Mouse (Mus musculus) spleen, postnatal 4 days (tissue): ENCODE measurements around the gene Wsb1.
A peak's percentile ranks its signal among the peaks of the same experiment; 100 is the strongest.
"Not testable (repeated sequence)": the region's sequence is repeated elsewhere in the genome, so short reads cannot be mapped to it uniquely, and the experiment has no call there.

Source experiments
- DNase-seq, 2 experiments: peaks; one replicate each; pipeline ENCODE4 v3.0.0; 2022; ENCODE audit warnings: low spot score in 2 of 2

Wsb1 gene

GRCm38 (mm10) chr11:79254391-79255098, at the start of gene Wsb1:
Gene Wsb1, minus strand, starts transcription at chr11:79254671.
- peak; percentile 93 to 97 for DNase-seq

- not testable (repeated sequence) for DNase-seq
Observed at GRCm38 (mm10) chr11:79304245-79304644, 49.8 kb upstream of the Wsb1 start.

- DNase-seq, result no peak
Observed at GRCm38 (mm10) chr11:79303109-79303508, 48.6 kb upstream of the Wsb1 start.

- no peak for DNase-seq
Observed at GRCm38 (mm10) chr11:79299719-79300431, 45.4 kb upstream of the Wsb1 start.

- no peak for DNase-seq
Observed at GRCm38 (mm10) chr11:79296856-79297491, 42.5 kb upstream of the Wsb1 start, which contains the start of gene Gm9964. Gene Gm9964, minus strand, starts transcription at chr11:79296906.

- peak in 1 of 2 experiments; percentile 69 for DNase-seq
Observed at GRCm38 (mm10) chr11:79296167-79296566, 41.7 kb upstream of the Wsb1 start.

GRCm38 (mm10) chr11:79293971-79294370, 39.5 kb upstream of the Wsb1 start:
- no peak for DNase-seq

GRCm38 (mm10) chr11:79293025-79293424, 38.6 kb upstream of the Wsb1 start:
- DNase-seq, result no peak

- no peak for DNase-seq
Observed at GRCm38 (mm10) chr11:79292130-79292529, 37.7 kb upstream of the Wsb1 start.

- no peak for DNase-seq
Observed at GRCm38 (mm10) chr11:79291651-79292050, 37.2 kb upstream of the Wsb1 start.

GRCm38 (mm10) chr11:79290473-79290872, 36.0 kb upstream of the Wsb1 start:
- no peak for DNase-seq

GRCm38 (mm10) chr11:79288913-79289640, 34.6 kb upstream of the Wsb1 start:
- no peak for DNase-seq

- no peak for DNase-seq
Observed at GRCm38 (mm10) chr11:79288278-79288843, 33.9 kb upstream of the Wsb1 start.

GRCm38 (mm10) chr11:79287447-79287846, 33.0 kb upstream of the Wsb1 start:
- no peak for DNase-seq

GRCm38 (mm10) chr11:79286305-79286799, 31.9 kb upstream of the Wsb1 start:
- no peak for DNase-seq

GRCm38 (mm10) chr11:79283350-79284030, 29.0 kb upstream of the Wsb1 start:
- DNase-seq, result no peak

- DNase-seq, result no peak
Observed at GRCm38 (mm10) chr11:79281396-79281795, 26.9 kb upstream of the Wsb1 start.

- no peak for DNase-seq
Observed at GRCm38 (mm10) chr11:79279732-79280405, 25.4 kb upstream of the Wsb1 start.

- DNase-seq, result no peak
Observed at GRCm38 (mm10) chr11:79273757-79274156, 19.3 kb upstream of the Wsb1 start.

GRCm38 (mm10) chr11:79273039-79273438, 18.6 kb upstream of the Wsb1 start:
- DNase-seq, result no peak
